Mouse (Mus musculus) CH12F3 (cell line): Measurements from ENCODE around the gene Zfp319.
"Not testable (repeated sequence)": the region's sequence is repeated elsewhere in the genome, so short reads cannot be mapped to it uniquely, and the experiment has no call there.

Experiments used
- in situ Hi-C: fragments of 300-500 bp; cut with MboI; formaldehyde crosslinking; loops from 2 replicates; pipeline ENCODE4 v1.14.3; 2020; ENCODE audit warnings: low sequenced_read_pairs

The Zfp319 gene

DNA sequence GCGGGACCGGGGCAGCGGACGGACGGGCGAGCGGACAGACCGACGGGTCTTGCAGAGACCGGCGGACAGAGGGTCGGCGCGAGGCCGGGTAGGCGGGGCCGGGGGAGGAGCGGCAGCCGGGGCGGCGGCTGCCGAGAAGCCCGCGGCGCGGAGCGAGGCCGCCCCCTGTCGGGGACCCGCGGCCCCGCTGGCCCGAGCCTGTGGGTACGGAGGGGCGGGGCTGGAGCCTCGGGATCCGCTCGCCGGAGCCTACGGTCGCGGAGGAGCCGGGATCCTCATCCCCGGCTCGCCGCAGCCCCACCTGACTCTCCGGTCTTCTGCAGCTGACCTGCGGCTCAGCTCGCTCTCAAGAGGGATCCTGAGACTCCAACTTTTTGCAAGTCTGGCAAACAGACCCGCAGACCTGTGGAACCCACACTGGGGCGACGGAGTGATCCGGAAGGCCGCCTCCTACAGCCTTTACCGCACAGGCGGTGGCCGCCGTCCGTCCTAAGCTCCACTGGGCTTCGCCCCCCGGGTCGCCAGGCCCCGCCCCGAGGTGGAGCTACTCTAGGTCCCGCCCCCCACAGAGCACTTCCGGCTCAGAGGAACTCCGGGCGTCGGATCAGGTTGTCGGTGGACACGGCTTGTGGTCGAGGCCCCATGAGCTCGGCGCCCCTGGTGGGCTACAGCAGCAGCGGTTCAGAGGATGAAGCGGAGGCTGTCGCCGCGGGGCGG, at the start of gene Zfp319, which contains the start of gene Usb1:
Gene Zfp319, minus strand, starts transcription at position 231 of the 717 bp plus-strand sequence.
Gene Usb1, plus strand, starts transcription at position 565 of the 717 bp plus-strand sequence.
- in situ Hi-C loops: no loop called here

GRCm38 (mm10) chr8:95380953-95381352, 49.2 kb upstream of the Zfp319 start:
- in situ Hi-C loops: no loop called here

- in situ Hi-C loops: not testable (repeated sequence)
Measured at GRCm38 (mm10) chr8:95378928-95379327, 47.2 kb upstream of the Zfp319 start.

- in situ Hi-C loops: no loop called here
Measured at GRCm38 (mm10) chr8:95377863-95378291, 46.1 kb upstream of the Zfp319 start.

DNA sequence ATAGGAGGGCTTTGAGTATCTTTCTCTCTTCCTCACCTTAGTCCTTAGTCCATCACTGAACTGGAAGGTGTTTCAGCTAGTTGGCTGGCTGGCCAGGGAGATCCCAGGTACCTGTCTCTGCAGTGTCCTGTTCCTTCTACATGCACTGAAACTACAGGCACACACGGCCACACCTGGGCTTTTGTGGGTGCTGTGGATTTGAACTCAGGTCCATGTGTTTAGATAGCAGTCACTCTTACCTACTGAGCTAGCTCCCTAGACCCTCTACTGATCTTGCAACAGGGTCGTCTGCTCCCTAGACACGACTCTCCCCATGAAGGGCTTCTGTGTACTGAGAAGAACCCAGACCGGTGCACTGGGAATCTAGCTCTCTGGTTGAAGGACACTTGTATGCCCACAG, 45.4 kb upstream of the Zfp319 start:
- in situ Hi-C loops: no loop called here

GRCm38 (mm10) chr8:95376309-95376999, 44.7 kb upstream of the Zfp319 start:
- in situ Hi-C loops: no loop called here

- in situ Hi-C loops: no loop called here
Measured at GRCm38 (mm10) chr8:95375374-95375930, 43.7 kb upstream of the Zfp319 start.

DNA sequence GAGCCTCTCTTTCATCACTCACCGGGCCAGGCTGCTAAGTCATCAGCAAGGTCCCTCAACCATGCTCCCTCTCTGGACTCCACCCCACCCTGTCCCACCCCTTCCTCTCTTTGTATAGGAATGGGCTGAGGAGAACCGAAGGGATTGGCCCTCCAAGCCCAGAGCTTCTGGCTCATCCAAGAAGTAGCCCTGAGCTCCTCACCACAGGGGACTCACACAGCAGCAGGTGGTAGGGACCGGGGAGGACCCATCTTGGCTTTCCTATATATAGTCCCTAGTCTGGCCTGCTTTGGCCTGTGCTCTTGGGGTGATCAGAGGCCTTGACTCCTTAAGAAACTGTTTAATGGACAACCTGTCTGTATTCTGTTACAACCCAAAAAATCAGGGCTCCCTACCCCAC, 42.7 kb upstream of the Zfp319 start:
- in situ Hi-C loops: no loop called here

GRCm38 (mm10) chr8:95373389-95374002, 41.7 kb upstream of the Zfp319 start:
- in situ Hi-C loops: no loop called here

GRCm38 (mm10) chr8:95369581-95370326, 38.0 kb upstream of the Zfp319 start:
- in situ Hi-C loops: no loop called here

GRCm38 (mm10) chr8:95363849-95364248, 32.1 kb upstream of the Zfp319 start:
- in situ Hi-C loops: no loop called here

- in situ Hi-C loops: no loop called here
Measured at GRCm38 (mm10) chr8:95362272-95362671, 30.5 kb upstream of the Zfp319 start.

DNA sequence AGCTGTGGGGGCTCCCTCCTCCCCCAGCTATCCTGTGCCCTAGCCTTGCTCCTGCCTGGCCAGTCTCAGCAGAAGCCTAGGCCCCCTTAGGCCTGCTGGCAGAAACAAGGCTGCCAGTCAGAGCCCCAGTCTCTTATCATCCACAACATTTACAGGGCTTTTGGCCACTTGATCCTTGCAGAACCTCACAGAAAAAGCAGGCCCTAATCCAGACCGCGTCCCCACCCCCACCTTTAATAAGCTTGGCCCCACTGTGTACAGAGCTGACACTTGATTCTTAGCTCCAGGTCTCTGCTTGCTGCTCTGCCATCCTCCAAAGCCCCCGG, 29.2 kb upstream of the Zfp319 start:
- in situ Hi-C loops: no loop called here

GRCm38 (mm10) chr8:95360181-95361015, 28.6 kb upstream of the Zfp319 start:
- in situ Hi-C loops: no loop called here

DNA sequence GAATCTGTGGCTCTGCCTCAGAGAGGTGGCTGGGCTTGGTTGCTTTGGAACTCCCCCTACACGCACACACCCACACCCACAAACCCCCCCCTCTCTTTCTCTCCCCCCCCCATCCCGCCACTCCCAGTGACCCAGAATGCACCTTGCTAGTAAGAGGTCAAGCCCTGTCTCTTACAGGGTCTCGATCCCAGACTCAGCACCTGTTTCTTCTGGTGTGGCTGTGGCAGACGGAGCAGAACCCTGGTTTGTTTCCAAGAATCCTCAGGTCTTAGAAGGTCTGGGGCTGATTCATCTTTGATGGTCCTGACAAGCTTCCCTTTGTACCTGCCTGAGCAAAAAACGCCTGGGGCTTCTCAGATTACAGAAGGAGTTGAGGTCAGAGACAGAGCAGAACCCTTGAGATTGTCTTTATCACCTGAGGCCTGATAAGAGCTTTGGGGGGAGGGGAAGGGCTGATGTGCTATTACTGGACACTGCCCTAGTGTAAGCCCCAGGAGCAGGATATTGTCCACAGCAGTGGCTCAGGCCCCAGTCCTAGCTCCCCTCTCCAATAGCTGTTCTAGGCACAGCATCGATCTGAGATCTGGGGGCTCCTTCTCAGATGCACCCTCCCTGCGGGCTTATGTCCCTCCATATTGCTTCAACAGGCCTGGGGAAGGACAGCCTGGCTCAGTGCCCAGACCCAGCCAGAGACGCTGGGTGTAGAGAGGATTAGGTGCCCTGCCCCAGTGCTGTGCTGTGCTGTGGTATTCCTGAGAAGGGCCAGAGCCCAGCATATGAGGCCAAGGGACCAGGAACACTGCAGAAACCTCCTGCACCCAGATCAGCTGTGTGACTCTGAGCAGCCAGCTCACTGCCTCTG, 27.0 kb upstream of the Zfp319 start:
- in situ Hi-C loops: no loop called here

GRCm38 (mm10) chr8:95354606-95355005, 22.9 kb upstream of the Zfp319 start:
- in situ Hi-C loops: loop anchor here (5.0 kb wide), 1 partner anchor 83 kb away; no protein-coding TSS in a partner anchor

DNA sequence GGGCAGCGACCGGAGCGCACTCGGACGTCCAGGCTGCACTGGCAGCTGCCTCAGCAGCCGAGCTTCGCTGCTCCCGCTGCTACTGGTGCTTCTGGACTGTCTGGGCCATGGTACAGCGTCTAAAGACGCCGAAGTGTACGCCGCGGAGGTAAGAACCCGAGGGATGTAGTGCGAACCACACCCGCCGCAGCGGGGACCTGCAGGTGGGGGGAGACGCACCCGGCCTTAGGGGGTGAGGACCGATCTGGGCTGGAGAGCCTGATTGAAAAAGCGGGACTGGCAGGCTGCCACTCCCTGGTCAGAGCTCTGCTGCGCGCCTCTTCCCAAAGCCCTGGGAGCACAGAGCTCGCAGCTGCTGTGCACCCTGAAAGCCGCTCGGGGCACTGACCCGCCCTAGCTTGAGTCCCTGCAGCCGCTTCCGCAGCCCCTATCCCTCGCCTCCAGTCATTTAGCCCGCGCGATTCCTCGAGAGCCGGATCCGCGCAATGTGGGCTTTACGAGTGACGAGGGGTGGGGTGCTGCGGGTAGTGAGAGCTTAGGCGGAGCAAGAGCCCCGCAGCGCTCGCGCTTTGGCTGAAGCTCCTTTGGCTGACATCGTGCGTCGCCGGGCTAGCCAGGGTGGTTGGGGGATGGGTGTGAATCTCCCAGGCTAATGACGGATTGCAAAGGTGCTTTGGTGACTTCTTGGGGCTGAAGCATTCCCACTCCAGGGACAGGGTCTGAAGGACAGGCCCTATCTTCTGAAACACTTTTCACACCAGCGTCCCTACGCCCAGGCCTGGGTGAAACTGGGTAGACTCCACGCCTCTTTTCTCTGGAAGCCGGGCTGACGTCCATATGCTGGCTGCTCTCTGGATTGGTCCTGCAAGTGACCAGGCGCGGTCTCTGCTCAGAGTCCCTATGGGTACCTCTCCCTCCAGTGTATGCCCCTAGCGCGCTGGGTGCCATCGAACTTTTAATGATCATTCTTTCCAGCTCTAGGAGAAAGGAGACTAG, 21.4 kb upstream of the Zfp319 start:
- in situ Hi-C loops: loop anchor here (5.0 kb wide), 1 partner anchor 84 kb away; no protein-coding TSS in a partner anchor
